Mouse (Mus musculus) lung, postnatal 0 days (tissue): ENCODE results near the gene Gm5426. TPM values are rescaled to one million over a fixed set of nuclear protein-coding genes. Genes with fewer than 3 reads are reported as not detected.
"Not testable (repeated sequence)": the region's sequence is repeated elsewhere in the genome, so short reads cannot be mapped to it uniquely, and the experiment has no call there.

Experiments used
- ATAC-seq: fragments of 200-750 bp; cut with Nextera tagmentation; 2 replicates; pipeline ENCODE4 v1.8.0; 2017; ENCODE audit warnings: moderate library complexity
- DNase-seq: peaks from one replicate; pipeline ENCODE4 v3.0.0-alpha.2; 2016; ENCODE audit warnings: low spot score
- H3K27ac ChIP-seq: fragments of 300-500 bp; sonication (generic); 2 replicates; pipeline ENCODE4 v1.5.1; 2014; ENCODE audit warnings: antibody characterized with exemption, mild to moderate bottlenecking, low read length, mixed read lengths
- H3K27me3 ChIP-seq: fragments of 300-500 bp; sonication (generic); replicated peaks from 2 replicates; pipeline ENCODE4 v1.6.1; 2014; ENCODE audit warnings: low read length, mixed read lengths; ENCODE audit not compliant: insufficient read depth
- H3K36me3 ChIP-seq: fragments of 300-500 bp; sonication (generic); 2 replicates; pipeline ENCODE4 v1.6.1; 2014; ENCODE audit warnings: low read length, mixed read lengths; ENCODE audit not compliant: insufficient read depth
- H3K4me1 ChIP-seq: fragments of 300-500 bp; sonication (generic); 2 replicates; pipeline ENCODE4 v1.6.1; 2014; ENCODE audit warnings: antibody characterized with exemption, low read depth, low read length, mixed read lengths; ENCODE audit not compliant: insufficient read depth
- H3K4me2 ChIP-seq: fragments of 300-500 bp; sonication (generic); replicated peaks from 2 replicates; pipeline ENCODE4 v1.6.1; 2014; ENCODE audit warnings: low read depth, mild to moderate bottlenecking, low read length, moderate library complexity, mixed read lengths
- H3K4me3 ChIP-seq: fragments of 300-500 bp; sonication (generic); 2 replicates; pipeline ENCODE4 v1.5.1; 2014; ENCODE audit warnings: low read depth, low read length
- H3K9ac ChIP-seq: fragments of 300-500 bp; sonication (generic); replicated peaks from 2 replicates; pipeline ENCODE4 v1.6.1; 2014; ENCODE audit warnings: low read depth, mild to moderate bottlenecking
- H3K9me3 ChIP-seq: fragments of 300-500 bp; sonication (generic); 2 replicates; pipeline ENCODE4 v1.6.1; 2016; ENCODE audit warnings: low read length, mixed read lengths
- CTCF ChIP-seq: IDR thresholded peaks from 2 replicates; pipeline ENCODE4 v1.5.1; 2016; ENCODE audit warnings: antibody characterized with exemption, mild to moderate bottlenecking
- EP300 ChIP-seq: IDR thresholded peaks from 2 replicates; pipeline ENCODE4 v1.6.1; 2016; ENCODE audit warnings: antibody characterized with exemption, mild to moderate bottlenecking, control low read depth
- WGBS: fragments of 180-500 bp; shearing (Covaris S2); extraction: QIAGEN DNeasy Blood & Tissue Kit; methylation state at CpG from one replicate; pipeline ENCODE4 v1.1.7; 2014; 5-methylcytosine and 5-hydroxymethylcytosine counted together
- polyA plus RNA-seq: library from polyadenylated mRNA; unstranded; fragments of >200 nt; fragmentation: Nextera tagmentation; extraction: Ambion mirVana; gene quantifications from 2 replicates; pipeline ENCODE4 v1.2.1, GENCODE M21; 2015

Gm5426 gene
- polyA plus RNA-seq, 1 experiment from 2014 or later = not detected

- H3K9ac ChIP-seq = no peak overlapping the region
- no peak overlapping the region for H3K4me2 ChIP-seq
- no peaks in the 10 kb centered on the region for H3K4me1 ChIP-seq
- no peak for ATAC-seq
- no peak overlapping the region for H3K4me3 ChIP-seq
- no peak overlapping the region for H3K27ac ChIP-seq
- no peaks in the 10 kb centered on the region for H3K27me3 ChIP-seq
- DNase-seq = no peak
- no peaks in the 10 kb centered on the region for H3K36me3 ChIP-seq
- no peaks in the 10 kb centered on the region for H3K9me3 ChIP-seq
- TF ChIP-seq CTCF = no peak
- no peak for TF ChIP-seq EP300
- WGBS = 82% methylated on average over 3 of the region's 3 CpGs
These were observed 6.0 kb upstream of the Gm5426 start for GRCm38 (mm10) chr10:96130406-96130805.

- Histone ChIP-seq H3K36me3 (no peaks in the 10 kb centered on the region), H3K27me3 (no peaks in the 10 kb centered on the region), H3K9ac (no peak overlapping the region), H3K9me3 (no peaks in the 10 kb centered on the region), H3K4me2 (no peak overlapping the region), H3K4me1 (no peaks in the 10 kb centered on the region), H3K27ac (no peak overlapping the region), H3K4me3 (no peak overlapping the region)
- 86% methylated on average over 6 of the region's 6 CpGs for WGBS
- no peak for ATAC-seq
- no peak for DNase-seq
- TF ChIP-seq EP300 (no peak), CTCF (no peak)
These were observed 5.3 kb upstream of the Gm5426 start for GRCm38 (mm10) chr10:96131112-96131511.

- WGBS = 27% methylated on average over 6 of the region's 6 CpGs
- no peak overlapping the region for H3K4me2 ChIP-seq
These were observed 4.2 kb upstream of the Gm5426 start for GRCm38 (mm10) chr10:96132161-96132560.

DNA sequence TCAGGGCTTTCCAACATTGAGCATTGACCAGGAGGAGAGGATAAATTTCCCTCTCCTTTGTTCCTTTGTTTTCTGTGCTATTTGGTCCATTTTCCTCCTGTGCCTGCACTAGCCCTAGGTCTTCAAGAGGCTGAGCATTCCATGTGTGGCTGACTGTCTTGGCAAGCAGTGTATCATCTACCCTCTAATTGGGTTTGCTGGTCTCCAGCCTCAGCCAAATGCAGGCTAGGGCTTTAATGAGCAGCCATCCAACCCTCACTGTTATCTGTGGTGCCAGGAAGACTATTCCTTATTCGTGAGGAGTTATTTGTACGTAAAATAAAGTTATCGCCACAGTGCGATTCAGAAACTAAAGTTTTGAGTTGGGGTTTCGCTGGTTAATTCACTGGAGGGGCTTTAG lies 2.2 kb downstream of the Gm5426 start:
- ATAC-seq = no peak
- Histone ChIP-seq H3K27me3 (no peaks in the 10 kb centered on the region), H3K4me3 (no peak overlapping the region), H3K36me3 (no peaks in the 10 kb centered on the region), H3K9me3 (no peaks in the 10 kb centered on the region), H3K4me1 (no peaks in the 10 kb centered on the region), H3K4me2 (no peak overlapping the region), H3K27ac (no peak overlapping the region), H3K9ac (no peak overlapping the region)
- WGBS = 86% methylated on average over 5 of the region's 5 CpGs
- DNase-seq = no peak
- TF ChIP-seq EP300 (no peak), CTCF (no peak)

More at GRCm38 (mm10) chr10:96132161-96132560, 4.2 kb upstream of the Gm5426 start:
- no peaks in the 10 kb centered on the region for H3K36me3 ChIP-seq
- no peaks in the 10 kb centered on the region for H3K27me3 ChIP-seq
- H3K9me3 ChIP-seq = no peaks in the 10 kb centered on the region
- peak; percentile 77 for DNase-seq
- H3K4me3 ChIP-seq = no peak overlapping the region
- no peaks in the 10 kb centered on the region for H3K4me1 ChIP-seq
- TF ChIP-seq CTCF = peak; percentile 84
- 0 out of 2 replicates have a peak, but pooled peaks have one; percentile 11 for TF ChIP-seq EP300
- ATAC-seq = peak; percentile 48
- H3K27ac ChIP-seq = no peak overlapping the region
- H3K9ac ChIP-seq = no peak overlapping the region

GRCm38 (mm10) chr10:96139274-96139673 lies 2.9 kb downstream of the Gm5426 start:
- not testable (repeated sequence) for H3K36me3 ChIP-seq, H3K4me3 ChIP-seq, DNase-seq, H3K27ac ChIP-seq, H3K4me1 ChIP-seq, ATAC-seq, H3K9ac ChIP-seq, H3K4me2 ChIP-seq, H3K27me3 ChIP-seq, H3K9me3 ChIP-seq
- 73% methylated on average over 4 of the region's 4 CpGs for WGBS

- TF ChIP-seq CTCF (no peak), EP300 (no peak)
- no peaks in the 10 kb centered on the region for H3K27me3 ChIP-seq
- H3K4me2 ChIP-seq = no peak overlapping the region
- DNase-seq = no peak
- no peak overlapping the region for H3K4me3 ChIP-seq
- no peak overlapping the region for H3K27ac ChIP-seq
- no peaks in the 10 kb centered on the region for H3K9me3 ChIP-seq
- H3K36me3 ChIP-seq = no peaks in the 10 kb centered on the region
- no peak for ATAC-seq
- no peak overlapping the region for H3K9ac ChIP-seq
- no peaks in the 10 kb centered on the region for H3K4me1 ChIP-seq
- 77% methylated on average over 5 of the region's 5 CpGs for WGBS
These were observed 10.2 kb downstream of the Gm5426 start for GRCm38 (mm10) chr10:96146578-96146977.

DNA sequence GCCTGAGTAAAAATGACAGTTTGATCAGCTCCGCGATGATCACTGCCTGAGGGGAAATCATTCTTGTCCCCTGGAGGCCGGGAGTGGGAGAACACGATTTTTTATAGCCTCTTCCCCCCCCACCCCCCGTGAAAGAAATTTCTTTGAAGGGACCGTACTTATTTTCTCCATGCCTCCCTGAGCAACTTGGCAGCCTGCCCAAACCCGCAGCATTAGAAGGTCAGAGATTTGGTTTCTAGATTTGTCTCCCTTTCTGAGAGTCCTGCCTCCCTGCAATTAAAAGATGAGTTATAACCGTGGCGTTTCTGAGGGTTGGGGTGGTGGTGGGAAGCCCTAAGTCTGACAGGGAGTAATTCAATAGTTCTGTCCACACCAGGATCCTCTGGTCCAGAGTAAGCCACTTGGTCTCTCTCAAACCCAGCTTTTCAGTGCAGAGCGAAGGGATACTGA lies 11.9 kb downstream of the Gm5426 start:
- ATAC-seq (no peak), DNase-seq (no peak)
- TF ChIP-seq CTCF (no peak), EP300 (no peak)
- Histone ChIP-seq H3K9me3 (no peaks in the 10 kb centered on the region), H3K4me3 (no peak overlapping the region), H3K4me2 (no peak overlapping the region), H3K36me3 (no peaks in the 10 kb centered on the region), H3K27me3 (no peaks in the 10 kb centered on the region), H3K4me1 (no peaks in the 10 kb centered on the region), H3K27ac (no peak overlapping the region), H3K9ac (no peak overlapping the region)
- WGBS = 26% methylated on average over 10 of the region's 10 CpGs
